Mouse (Mus musculus): ENCODE data around the gene Pde5a. TPM values are rescaled to one million over a fixed set of nuclear protein-coding genes. Genes with fewer than 3 reads are reported as not detected.

Gene Pde5a
- total RNA-seq, 2 experiments from 2014 or later = 6.1 to 8.3 TPM

DNA sequence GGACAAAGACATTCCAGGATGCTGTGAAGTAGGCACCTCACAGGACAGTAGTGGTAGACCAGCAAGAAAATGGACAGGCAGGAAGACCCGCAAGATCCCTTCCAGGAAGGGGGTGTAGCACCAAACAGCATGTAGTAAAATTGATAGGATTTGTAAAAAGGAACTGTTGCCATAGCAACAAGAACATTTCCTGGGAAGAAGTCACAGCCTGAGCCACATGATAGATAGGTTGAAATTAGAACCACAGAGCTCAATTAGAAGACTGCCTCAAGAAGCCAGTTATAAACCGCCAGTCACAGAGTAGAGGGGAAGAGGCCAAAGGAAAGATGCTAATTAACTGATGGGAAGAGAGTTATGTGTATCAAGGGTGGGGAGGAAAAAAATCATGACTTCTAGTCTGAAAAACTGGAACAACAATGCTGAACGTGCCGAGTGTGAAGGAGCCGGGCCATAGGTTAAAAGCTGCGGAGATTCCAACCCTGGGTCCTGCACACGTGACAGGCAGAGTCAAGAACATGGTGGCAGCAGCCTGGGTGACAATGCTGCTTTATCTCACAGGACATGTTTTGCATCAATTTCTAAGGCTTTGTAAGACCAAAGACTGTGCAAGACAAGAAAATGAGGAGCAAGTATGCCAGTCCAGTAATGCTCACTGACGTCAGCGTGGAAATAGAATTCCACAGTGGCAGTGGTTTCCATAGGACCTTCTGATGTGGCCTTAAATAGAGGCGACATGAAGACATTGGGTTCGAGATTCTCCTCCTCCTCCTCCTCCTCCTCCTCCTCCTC is 99.7 kb downstream of the Pde5a start:
- intact Hi-C loops (cut with DNase I; ENCODE audit: low total_unique reads) = no loop called here
- no peak for DNase-seq

DNA sequence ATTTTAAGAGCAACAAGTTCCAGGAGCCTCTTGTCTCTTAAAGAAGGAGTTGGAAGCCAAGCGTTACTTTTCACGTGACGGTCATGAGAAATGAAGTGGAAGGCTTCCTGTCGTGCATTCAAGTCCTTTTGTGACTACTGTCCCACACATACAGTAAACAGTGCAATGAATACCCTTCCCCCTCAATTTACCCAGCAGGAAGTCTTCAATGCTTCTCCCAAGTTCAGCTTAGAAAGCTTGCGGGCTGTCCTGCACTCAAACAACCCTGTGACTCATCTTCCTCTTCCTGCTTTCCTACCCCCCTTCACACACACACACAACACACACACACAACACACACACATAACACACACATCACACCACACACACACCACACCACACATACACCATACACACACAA is 105.8 kb downstream of the Pde5a start:
- no peak for DNase-seq
- intact Hi-C loops (cut with DNase I; ENCODE audit: low total_unique reads) = no loop called here

DNA sequence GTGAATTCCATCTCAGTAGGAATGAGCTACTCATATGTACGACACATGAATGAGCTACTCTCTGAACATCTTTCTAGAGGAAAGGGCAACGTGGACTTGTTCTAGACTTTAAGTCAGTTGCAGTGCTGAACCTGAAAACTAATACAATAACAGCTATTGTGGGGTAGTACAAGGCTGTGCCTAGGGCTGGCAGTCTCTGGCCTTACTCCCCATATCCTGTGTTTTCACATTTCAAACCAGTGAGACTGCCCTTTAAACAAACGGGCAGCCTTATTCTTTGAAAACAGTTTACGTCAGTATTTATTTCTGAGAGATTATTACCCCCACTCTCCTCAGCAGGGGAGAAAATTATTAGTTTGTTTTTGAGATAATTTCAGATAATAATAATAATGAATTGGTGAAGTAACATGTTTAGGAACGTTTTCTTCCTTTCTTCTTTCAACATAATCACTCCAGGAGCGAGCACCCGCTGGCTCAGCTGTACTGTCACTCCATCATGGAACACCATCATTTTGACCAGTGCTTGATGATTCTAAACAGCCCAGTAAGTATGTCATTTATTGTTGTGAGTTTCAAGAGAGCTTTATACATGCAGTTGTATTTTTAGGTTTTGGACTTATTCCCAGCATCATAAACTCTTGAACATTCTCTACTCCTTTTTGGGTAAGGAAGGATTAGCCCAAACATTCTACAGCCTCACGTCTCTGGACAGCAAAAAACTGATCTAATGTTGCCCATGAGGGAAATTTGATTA is 106.5 kb downstream of the Pde5a start:
- intact Hi-C loops (cut with DNase I; ENCODE audit: low total_unique reads) = no loop called here
- no peak for DNase-seq

DNA sequence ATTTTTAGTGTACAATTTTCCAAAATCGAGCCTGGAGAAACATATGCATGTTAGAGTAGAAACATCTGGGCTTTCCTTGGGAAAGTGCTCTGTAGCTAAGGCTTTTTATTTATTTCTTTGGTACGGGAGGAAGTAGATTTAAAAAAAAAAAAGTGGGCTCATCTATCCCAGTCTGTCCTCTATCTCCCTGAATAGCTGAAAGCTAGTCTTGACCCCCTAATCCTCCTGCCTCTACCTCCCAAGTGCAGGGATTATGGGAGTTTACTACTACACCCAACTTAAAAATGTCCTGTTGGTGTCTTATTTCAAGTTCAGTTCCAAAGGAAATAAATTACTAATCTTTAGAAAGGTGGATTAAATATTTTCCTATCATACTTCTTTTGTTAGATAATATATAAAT is 108.9 kb downstream of the Pde5a start:
- no peak for DNase-seq
- intact Hi-C loops (cut with DNase I; ENCODE audit: low total_unique reads) = no loop called here

DNA sequence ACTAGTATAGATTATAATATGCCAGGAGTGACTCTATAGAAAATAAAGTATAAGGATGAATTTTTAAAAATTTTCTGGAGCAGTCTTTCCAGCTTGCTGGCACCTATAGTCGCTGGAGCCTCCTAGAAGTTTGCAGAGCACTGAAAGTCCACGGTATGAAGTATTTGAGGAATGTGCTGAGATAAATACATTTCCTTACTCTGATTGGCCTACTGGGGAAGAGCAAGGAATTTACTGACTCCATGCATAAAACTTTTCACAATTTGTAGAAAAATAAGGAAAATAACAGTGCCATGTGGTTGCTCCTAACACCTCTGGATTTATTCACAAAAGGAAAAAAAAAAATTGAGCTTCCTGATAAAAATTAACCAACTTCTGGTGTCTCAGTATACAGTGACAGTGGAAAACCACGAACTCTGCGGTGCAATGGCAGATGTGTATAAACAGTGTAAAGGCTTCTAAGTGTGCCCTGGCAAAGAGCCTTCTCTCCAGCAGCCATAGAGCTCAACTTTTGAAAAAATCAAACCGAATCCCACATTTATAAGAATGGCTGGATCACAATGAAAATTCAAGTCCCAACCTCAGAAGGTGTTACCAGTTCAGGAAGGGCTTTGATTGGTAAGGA is 119.8 kb downstream of the Pde5a start:
- no peak for DNase-seq
- intact Hi-C loops (cut with DNase I; ENCODE audit: low total_unique reads) = no loop called here

DNA sequence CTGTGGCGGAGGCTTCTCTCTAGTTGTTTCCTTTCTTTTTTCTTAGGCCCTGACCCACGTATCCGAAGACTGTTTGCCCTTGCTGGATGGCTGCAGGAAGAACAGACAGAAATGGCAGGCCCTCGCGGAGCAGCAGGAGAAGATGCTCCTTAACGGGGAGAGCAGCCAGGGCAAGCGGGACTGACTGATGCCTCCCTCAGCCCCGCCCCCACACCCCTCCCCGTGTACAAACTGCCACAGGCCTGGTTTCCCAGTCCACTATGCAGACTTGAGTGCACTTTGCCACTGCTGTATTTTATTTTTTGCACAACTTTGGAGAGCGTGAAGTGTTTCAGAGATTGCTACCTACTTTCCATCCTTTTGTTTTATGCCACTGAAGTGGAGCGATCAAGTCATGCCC is 126.4 kb downstream of the Pde5a start:
- DNase-seq = no peak
- intact Hi-C loops (cut with DNase I; ENCODE audit: low total_unique reads) = no loop called here

DNA sequence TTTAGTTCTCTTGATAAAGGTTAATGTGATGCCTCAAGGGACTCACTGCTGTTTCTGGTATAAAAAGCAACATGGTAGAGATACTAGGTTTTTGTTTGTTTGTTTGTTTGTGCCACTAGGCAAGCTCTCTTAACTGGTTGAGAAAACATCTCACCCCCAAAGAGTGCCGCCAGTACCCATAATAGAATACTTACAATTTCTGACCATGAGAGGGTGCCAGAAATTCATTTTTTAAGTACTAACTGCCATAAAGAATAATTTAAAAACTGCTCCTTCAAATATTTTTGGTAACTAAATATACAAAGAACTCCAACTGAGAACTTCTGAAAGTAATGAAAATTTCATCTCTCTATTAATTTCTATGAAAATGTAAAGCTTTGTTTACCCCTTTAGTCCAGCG is 131.1 kb downstream of the Pde5a start:
- intact Hi-C loops (cut with DNase I; ENCODE audit: low total_unique reads) = no loop called here
- no peak for DNase-seq

DNA sequence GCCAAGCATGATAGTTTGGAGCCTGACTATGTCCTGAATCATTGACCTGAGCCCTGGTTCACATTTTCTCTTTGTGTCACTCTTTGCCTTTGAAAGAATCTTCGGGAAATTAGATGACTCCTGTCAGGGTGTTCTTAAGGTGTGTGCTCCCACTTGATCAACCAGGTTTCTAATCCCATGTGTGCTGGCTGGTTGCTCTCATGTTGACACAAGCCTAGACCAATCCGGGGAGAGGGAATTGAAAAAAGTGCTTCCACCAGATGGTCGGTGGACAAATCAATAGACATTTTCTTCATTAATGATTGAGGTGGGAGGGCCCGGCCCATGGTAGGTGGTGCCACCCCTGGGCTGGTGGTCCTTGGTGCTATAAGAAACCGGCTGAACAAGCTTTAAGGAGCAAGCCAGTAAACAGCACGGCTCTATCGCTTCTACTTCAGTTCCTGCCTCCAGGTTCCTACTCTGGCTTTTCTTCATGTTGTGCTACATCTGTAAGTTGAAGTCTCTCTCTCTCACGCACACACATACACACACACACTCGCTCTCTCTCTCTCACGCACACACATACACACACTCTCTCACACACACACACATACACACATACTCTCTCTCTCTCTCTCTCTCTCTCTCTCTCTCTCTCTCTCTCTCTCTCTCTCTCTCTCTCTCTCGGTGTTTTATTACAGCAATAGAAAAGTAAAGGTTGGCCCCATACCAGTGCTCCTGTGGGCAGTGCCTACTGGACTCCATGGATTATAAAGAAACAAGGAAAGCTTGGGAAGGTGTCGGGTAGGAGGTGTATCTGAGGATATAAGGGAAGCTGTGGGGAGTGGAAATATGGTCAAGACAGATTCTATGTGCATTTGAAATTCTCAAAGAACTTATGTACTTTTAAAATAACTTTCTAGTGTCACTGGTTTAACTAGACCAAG is 132.1 kb downstream of the Pde5a start:
- no peak for DNase-seq
- intact Hi-C loops (cut with DNase I; ENCODE audit: low total_unique reads) = no loop called here

DNA sequence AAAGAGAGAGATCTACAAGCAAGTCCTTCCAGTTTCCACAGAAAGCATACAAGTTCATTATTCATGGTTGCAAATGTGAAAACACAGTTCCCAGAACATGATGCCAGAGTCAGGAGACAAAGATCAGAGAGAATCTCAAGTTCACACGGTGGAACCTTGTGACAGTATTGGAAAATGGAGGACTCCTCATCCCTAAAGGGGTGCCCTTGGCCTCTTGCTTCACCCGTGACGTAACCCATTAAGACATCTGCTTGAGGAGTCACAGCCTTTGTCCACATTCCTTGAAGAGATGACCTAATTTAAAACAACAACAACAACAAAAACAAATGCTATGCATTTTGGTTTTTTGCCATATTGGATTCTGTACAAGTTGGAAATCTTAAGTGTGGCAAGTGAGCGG is 136.3 kb downstream of the Pde5a start:
- intact Hi-C loops (cut with DNase I; ENCODE audit: low total_unique reads) = no loop called here
- DNase-seq = no peak

DNA sequence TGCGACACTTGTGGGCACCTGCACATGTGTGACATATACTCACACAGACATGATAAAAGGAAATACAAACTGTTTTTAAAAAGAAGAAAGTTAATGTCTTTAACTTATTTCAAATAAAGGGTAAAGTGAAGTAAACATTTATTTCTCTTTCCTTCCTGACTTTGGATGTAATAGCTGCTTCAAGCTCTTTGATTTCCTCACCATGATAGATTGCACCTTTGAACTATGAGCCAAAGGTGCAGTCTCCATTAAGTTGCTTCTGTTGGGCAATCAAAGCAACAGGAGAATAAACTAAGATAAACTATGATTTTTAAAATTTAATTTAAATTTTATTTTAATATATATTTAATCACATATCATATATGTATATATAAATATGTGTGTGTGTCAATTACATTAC is 139.5 kb downstream of the Pde5a start:
- intact Hi-C loops (cut with DNase I; ENCODE audit: low total_unique reads) = no loop called here

DNA sequence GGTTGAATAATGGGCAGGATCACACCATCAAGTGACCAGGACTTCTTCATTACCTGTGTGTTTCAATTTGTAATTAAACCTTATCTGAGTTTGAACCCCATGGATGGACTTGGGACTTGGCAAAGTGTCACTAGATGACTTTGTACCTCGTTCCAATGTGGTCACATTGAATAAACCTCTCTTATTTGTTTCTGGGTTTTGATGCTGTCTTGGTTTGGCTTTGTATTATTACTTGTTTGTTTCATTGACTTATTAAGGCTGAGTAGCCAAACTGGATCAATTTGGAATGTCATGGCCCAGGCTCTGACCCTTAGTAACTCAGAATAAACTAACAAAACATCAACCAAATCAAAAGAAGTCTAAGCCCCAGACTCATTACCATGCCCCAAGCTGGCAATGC is 142.8 kb downstream of the Pde5a start:
- intact Hi-C loops (cut with DNase I; ENCODE audit: low total_unique reads) = no loop called here
- DNase-seq = no peak

More for the DNA sequence above, 139.5 kb downstream of the Pde5a start:
- no peak for DNase-seq

DNA sequence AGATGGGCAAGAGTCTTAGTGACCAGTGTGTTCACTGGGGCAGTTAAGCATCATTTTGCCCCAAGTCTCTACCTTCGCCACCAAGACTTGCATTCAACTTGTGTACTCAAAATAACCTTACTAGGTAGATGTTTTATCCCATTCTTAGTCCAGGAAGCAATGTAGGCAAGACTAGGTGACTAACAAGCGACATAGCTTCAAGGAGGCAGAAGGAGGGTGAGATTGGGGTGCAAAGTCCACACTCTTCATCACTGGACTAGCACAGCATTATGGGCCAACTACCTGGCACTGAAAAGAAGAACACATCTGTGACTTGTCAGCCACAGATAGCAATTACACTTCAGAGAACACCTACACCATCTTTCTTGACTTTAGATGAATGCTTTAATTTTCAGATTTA is 148.1 kb downstream of the Pde5a start:
- no peak for DNase-seq
- intact Hi-C loops (cut with DNase I; ENCODE audit: low total_unique reads) = no loop called here

DNA sequence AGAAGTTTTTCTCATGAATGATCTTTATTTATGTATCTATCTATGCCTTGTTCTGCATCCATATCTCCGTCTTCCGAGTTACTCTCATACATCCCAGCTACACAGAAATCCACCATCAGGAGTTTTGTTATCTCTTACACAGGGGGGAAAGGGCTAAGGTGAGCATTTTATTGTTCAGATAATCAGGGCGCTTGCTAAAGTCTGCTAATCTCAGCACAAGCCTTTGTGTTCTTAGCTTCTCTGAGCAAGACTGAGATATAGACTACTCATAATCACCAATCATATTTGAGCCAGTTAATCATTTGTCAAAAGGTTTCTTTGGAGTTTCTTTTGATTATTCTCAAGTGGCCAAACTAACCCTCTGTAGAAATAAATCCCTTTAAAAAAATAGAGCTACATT is 148.8 kb downstream of the Pde5a start:
- intact Hi-C loops (cut with DNase I; ENCODE audit: low total_unique reads) = no loop called here
- DNase-seq = no peak

DNA sequence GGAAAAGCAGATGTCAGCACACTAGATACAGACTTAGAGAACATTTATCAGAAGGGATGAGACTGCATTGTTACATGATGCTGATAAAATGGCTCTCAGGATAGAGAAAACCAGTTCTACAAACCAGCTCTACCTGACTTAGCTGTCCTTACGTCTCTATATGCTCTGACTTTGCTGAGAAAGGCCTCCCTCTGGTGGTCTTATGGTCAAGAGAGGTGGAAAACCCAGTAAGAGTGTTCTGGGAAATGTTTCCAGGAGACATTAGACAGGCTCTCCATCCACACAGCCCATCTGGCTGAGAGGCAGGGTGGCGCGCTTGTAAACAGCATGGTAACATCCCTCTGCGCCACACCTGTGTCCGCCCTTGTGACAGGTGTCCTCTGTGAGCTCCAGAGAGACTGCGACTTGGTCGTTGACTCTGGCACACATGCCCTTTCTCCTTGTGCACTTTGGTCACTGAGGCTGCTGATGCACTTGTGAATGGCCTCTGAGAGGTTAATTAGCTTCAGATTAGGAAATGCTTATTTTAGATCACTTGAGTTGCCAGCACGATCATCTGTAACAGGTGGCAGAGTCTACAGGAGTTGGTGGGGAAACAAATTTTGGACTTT is 150.1 kb downstream of the Pde5a start:
- intact Hi-C loops (cut with DNase I; ENCODE audit: low total_unique reads) = no loop called here
- no peak for DNase-seq

DNA sequence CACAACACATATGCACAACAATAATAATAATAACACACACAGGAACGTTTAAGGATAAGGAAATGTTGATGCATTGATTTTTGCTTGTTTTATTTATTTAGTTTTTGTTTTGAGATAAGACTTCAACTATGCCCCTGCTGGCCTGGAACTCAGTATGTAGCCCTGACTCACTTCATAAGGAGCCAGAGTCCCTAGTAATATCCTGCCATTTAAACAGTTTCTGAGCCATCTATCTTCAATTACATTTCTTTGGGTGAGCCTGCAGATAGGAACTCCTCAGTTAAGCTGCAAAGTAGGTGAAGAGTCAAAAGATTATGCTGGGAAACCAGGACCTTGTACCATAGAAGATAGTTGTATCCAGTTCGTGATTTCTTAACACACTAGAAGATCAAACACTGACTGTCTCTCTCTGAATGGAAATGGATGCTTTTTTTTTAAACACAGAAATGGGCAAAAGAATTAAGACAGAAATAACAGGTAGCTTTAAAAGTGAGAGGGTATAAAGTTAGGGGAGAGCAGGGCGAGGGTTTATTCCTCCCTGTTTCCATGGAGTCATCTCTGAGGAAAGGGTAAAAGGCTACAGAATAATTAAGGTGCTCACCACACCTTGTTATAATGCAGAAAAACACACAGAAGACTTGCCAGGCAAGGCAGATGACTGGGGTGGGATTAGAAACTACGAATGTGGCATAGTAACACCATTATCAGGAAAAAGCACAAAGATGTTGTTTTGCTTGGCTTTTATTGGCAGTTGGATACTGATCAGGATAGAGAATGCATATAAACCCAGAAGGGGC is 159.0 kb downstream of the Pde5a start:
- intact Hi-C loops (cut with DNase I; ENCODE audit: low total_unique reads) = no loop called here
- no peak for DNase-seq

DNA sequence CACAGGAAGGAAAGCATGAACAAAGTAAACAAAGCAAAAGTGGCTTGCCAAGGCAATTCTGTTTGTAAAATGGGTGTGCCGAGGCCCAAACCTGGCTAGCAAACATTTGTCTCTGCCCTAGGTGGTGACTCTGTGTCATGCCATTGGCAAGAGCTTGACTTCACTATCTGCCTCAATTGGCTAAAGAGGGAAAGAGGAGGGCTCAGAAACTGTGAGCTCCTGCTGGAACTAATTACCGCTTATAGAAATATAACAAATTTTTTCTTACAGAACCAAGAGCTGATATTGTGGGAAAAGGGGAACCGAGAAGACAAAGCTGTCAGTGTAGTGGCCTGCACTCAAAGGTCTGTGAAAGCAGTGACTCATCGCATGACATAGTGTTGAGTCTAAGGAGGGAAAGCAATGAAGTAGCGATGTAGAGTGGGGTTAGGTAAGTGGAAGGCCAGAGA is 159.6 kb downstream of the Pde5a start:
- intact Hi-C loops (cut with DNase I; ENCODE audit: low total_unique reads) = no loop called here
- no peak for DNase-seq

DNA sequence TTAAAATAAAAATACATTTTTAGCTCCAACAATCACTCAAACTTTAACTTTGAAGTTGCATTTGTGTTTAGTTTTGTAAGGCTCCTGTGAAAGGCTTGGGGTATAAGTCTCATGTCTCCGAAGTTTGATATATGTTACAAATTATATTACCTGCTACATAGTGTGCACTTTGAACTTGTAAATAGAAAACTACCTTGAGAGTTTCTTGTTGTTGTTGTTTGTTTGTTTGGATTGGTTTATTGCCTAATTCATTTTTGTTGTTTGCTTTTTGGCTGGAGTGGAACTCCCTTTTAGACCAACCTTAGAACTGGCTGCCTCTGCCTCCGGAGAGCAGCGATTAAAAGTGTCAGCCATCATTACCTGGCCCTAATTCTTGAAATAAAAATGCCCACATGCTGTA is 166.0 kb downstream of the Pde5a start, which contains the start of gene Fabp2:
Gene Fabp2 (plus strand): TSS at position 301 of the 400 bp plus-strand sequence.
- intact Hi-C loops (cut with DNase I; ENCODE audit: low total_unique reads) = no loop called here
- no peak for DNase-seq

DNA sequence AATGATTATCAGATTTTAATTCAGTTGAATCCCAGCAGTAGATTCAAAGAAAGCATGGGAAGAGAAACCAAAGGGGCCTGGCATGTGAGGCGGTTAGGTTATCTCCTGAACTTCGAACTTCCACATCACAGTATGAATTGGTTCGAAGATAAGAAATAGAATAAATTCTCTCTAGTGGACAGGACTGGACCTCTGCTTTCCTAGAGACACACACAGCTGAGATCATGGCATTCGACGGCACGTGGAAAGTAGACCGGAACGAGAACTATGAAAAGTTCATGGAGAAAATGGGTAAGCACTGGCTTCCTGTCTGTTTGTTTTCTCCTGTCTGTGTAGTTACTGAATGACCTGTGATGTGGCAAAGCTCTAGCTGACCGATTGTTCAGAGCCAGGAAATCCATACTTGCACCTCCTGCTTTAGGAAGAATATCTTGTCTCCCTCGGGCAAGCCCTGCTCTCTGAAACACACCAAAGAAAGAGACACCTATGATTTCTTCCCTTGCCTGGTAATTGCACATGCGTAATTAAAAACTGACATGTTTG is 166.5 kb downstream of the Pde5a start:
- DNase-seq = no peak
- intact Hi-C loops (cut with DNase I; ENCODE audit: low total_unique reads) = no loop called here
